In the genomic region with DNA sequence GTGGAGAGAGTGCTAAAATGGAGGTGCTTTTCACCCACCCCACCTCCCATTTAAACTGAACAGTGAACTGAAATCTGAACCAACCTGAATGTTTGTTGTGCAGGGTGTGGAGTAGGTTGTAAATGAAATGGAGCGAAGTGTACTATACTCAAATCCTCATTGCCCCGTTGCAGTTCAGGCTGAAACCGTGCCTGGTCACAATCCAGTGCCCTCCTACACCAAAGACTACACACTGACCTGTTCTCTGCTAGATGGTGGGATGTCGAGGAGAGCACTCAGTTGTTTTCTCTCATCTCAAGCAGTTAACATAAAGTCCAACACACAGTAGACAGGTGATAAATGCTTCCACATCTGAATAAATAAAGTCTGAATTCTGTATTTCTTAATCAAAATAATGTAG, we compare ENCODE assay signal across 17 mouse cellular contexts.
"Had no signal": no experiment of that assay in that cellular context is flagged by ENCODE, and none has a peak within 500 bp of the region (broad histone marks: within the 10 kb centered on the region; RNA-seq: fewer than 3 reads in every experiment).

No protein-coding gene starts in this region.

- H3K4me1 ChIP-seq: lung, embryonic 15.5 days; megakaryocyte, embryonic 14.5 days; neural tube, embryonic 12.5 days; stomach, embryonic 15.5 days had no signal

- H3K36me3 ChIP-seq: lung, embryonic 15.5 days; midbrain, embryonic 13.5 days; midbrain, embryonic 15.5 days; neural tube, embryonic 12.5 days; stomach, embryonic 15.5 days had no signal

- H3K27ac ChIP-seq: lung, embryonic 15.5 days; macrophage; midbrain, embryonic 13.5 days; midbrain, embryonic 15.5 days; neural tube, embryonic 12.5 days; stomach, embryonic 15.5 days; stomach, postnatal 0 days had no signal

- H3K27me3 ChIP-seq: lung, embryonic 15.5 days; megakaryocyte, embryonic 14.5 days; midbrain, embryonic 13.5 days; midbrain, embryonic 15.5 days; neural tube, embryonic 12.5 days; stomach, embryonic 15.5 days had no signal

- H3K4me2 ChIP-seq: lung, embryonic 15.5 days; midbrain, embryonic 11.5 days; midbrain, embryonic 13.5 days; midbrain, embryonic 15.5 days; neural tube, embryonic 12.5 days; stomach, embryonic 15.5 days had no signal

- H3K4me3 ChIP-seq: lung, embryonic 15.5 days; megakaryocyte, embryonic 14.5 days; midbrain, embryonic 13.5 days; midbrain, embryonic 15.5 days; neural tube, embryonic 12.5 days; stomach, embryonic 15.5 days had no signal

- H3K9ac ChIP-seq: lung, embryonic 15.5 days; midbrain, embryonic 13.5 days; midbrain, embryonic 15.5 days; neural tube, embryonic 12.5 days; stomach, embryonic 15.5 days had no signal

- DNase-seq: lung, adult 2 months; lung, postnatal 14 days; lung, postnatal 36 days; right cerebral cortex, postnatal 14 days; thymus, adult 2 months; thymus, postnatal 25 days; thymus, postnatal 4 days had no signal

- H3K9me3 ChIP-seq: lung, embryonic 15.5 days; megakaryocyte, embryonic 14.5 days; midbrain, embryonic 13.5 days; midbrain, embryonic 15.5 days; neural tube, embryonic 12.5 days; stomach, embryonic 15.5 days had no signal

- ATAC-seq: lung, postnatal 0 days; midbrain, embryonic 13.5 days; midbrain, embryonic 15.5 days had no signal
